Mouse (Mus musculus) left cerebral cortex, adult 9 months (tissue): ENCODE data around the gene Map3k14.
"Not testable (repeated sequence)": the region's sequence is repeated elsewhere in the genome, so short reads cannot be mapped to it uniquely, and the experiment has no call there.

Source experiments
- DNase-seq, 2 experiments: peaks; one replicate each; pipeline ENCODE4 v3.0.0; 2022; ENCODE audit warnings: low spot score in 2 of 2

The Map3k14 gene

GRCm38 (mm10) chr11:103267346-103268219 lies at the start of gene Map3k14:
Gene Map3k14 (minus strand): TSS chr11:103267472.
- peak; percentile 99 for DNase-seq

- no peak for DNase-seq
Measured at GRCm38 (mm10) chr11:103315379-103315778, 48.1 kb upstream of the Map3k14 start.

- DNase-seq = no peak
Measured at GRCm38 (mm10) chr11:103314736-103315374, 47.6 kb upstream of the Map3k14 start.

- no peak for DNase-seq
Measured at GRCm38 (mm10) chr11:103313542-103313941, 46.3 kb upstream of the Map3k14 start.

- no peak for DNase-seq
Measured at GRCm38 (mm10) chr11:103312655-103313255, 45.5 kb upstream of the Map3k14 start.

GRCm38 (mm10) chr11:103311960-103312611 lies 44.8 kb upstream of the Map3k14 start:
- no peak for DNase-seq

GRCm38 (mm10) chr11:103309956-103310574 lies 42.8 kb upstream of the Map3k14 start:
- DNase-seq = no peak

- no peak for DNase-seq
Measured at GRCm38 (mm10) chr11:103307910-103308309, 40.6 kb upstream of the Map3k14 start.

GRCm38 (mm10) chr11:103304525-103304924 lies 37.3 kb upstream of the Map3k14 start:
- no peak for DNase-seq

GRCm38 (mm10) chr11:103294772-103295171 lies 27.5 kb upstream of the Map3k14 start:
- no peak for DNase-seq

GRCm38 (mm10) chr11:103294066-103294465 lies 26.8 kb upstream of the Map3k14 start:
- no peak for DNase-seq

GRCm38 (mm10) chr11:103292890-103293287 lies 25.6 kb upstream of the Map3k14 start:
- DNase-seq = no peak

- DNase-seq = no peak
Measured at GRCm38 (mm10) chr11:103292152-103292889, 25.0 kb upstream of the Map3k14 start.

GRCm38 (mm10) chr11:103290841-103291240 lies 23.6 kb upstream of the Map3k14 start:
- not testable (repeated sequence) for DNase-seq

- no peak for DNase-seq
Measured at GRCm38 (mm10) chr11:103288291-103288963, 21.2 kb upstream of the Map3k14 start.

GRCm38 (mm10) chr11:103286910-103287309 lies 19.6 kb upstream of the Map3k14 start:
- no peak for DNase-seq

GRCm38 (mm10) chr11:103285951-103286350 lies 18.7 kb upstream of the Map3k14 start:
- no peak for DNase-seq

- no peak for DNase-seq
Measured at GRCm38 (mm10) chr11:103285276-103285675, 18.0 kb upstream of the Map3k14 start.

- DNase-seq = no peak
Measured at GRCm38 (mm10) chr11:103281784-103282183, 14.5 kb upstream of the Map3k14 start.

GRCm38 (mm10) chr11:103276450-103276849 lies 9.2 kb upstream of the Map3k14 start:
- no peak for DNase-seq
